Mouse (Mus musculus) neural tube, embryonic 11.5 days (tissue): ENCODE results near the gene Serpina3b. TPM values are rescaled to one million over a fixed set of nuclear protein-coding genes. Genes with fewer than 3 reads are reported as not detected.

Experiments
- ATAC-seq: fragments of 200-750 bp; cut with Nextera tagmentation; 2 replicates; pipeline ENCODE4 v1.8.0; 2017; ENCODE audit warnings: moderate number of reproducible peaks, mild to moderate bottlenecking, moderate TSS enrichment, moderate library complexity; ENCODE audit not compliant: insufficient read depth, low FRiP score, low TSS enrichment
- DNase-seq: peaks from one replicate; pipeline ENCODE4 v3.0.0-alpha.2; 2015; ENCODE audit warnings: low spot score
- H3K27ac ChIP-seq: fragments of 300-500 bp; sonication (generic); 2 replicates; pipeline ENCODE4 v1.5.1; 2014; ENCODE audit warnings: low read depth, mild to moderate bottlenecking, low read length
- H3K27me3 ChIP-seq: fragments of 300-500 bp; sonication (generic); 2 replicates; pipeline ENCODE4 v1.6.1; 2014; ENCODE audit warnings: mild to moderate bottlenecking, low read length, mixed read lengths; ENCODE audit not compliant: control insufficient read depth, insufficient read depth
- H3K36me3 ChIP-seq: fragments of 300-500 bp; sonication (generic); 2 replicates; pipeline ENCODE4 v1.6.1; 2014; ENCODE audit warnings: mild to moderate bottlenecking, low read length, moderate library complexity, mixed read lengths; ENCODE audit not compliant: control insufficient read depth, insufficient read depth
- H3K4me1 ChIP-seq: fragments of 300-500 bp; sonication (generic); 2 replicates; pipeline ENCODE4 v1.6.1; 2014; ENCODE audit warnings: low read length, mixed read lengths; ENCODE audit not compliant: control insufficient read depth, insufficient read depth
- H3K4me2 ChIP-seq: fragments of 300-500 bp; sonication (generic); 2 replicates; pipeline ENCODE4 v1.6.1; 2014; ENCODE audit warnings: low read depth, mild to moderate bottlenecking, moderate library complexity
- H3K4me3 ChIP-seq: fragments of 300-500 bp; sonication (generic); 2 replicates; pipeline ENCODE4 v1.5.1; 2014; ENCODE audit warnings: low read depth, low read length
- H3K9ac ChIP-seq: fragments of 300-500 bp; sonication (generic); 2 replicates; pipeline ENCODE4 v1.6.1; 2014; ENCODE audit warnings: mild to moderate bottlenecking, low read length
- H3K9me3 ChIP-seq: fragments of 300-500 bp; sonication (generic); 2 replicates; pipeline ENCODE4 v1.6.1; 2016; ENCODE audit warnings: low read length; ENCODE audit not compliant: control insufficient read depth
- WGBS: fragments of 180-500 bp; shearing (Covaris S2); extraction: QIAGEN DNeasy Blood & Tissue Kit; methylation state at CpG from one replicate; pipeline ENCODE4 v1.1.7; 2014; 5-methylcytosine and 5-hydroxymethylcytosine counted together
- polyA plus RNA-seq: library from polyadenylated mRNA; unstranded; fragments of >200 nt; fragmentation: Nextera tagmentation; extraction: Ambion mirVana; gene quantifications from 2 replicates; pipeline ENCODE4 v1.2.1, GENCODE M21; 2014

Serpina3b gene
- polyA plus RNA-seq, 1 experiment from 2014 or later, result not detected

DNA sequence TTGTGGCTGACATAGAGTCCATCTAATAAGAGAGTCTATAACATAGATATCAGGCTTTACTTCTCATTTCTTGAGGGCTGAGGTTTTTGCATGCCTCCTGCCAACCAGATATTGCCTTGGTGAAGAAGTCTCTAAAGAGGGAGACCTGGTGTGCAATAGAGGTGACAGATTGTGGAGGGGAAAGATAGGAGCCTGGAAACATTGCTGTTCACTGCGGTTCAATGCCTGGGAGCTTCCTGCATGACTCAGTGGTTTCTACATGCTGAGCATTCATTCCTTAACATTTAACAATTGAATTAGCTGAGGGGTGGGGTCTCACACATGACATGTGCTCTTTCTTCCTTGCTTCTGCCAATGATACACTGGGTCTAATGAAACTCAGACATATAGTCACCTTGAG is 4.7 kb upstream of the Serpina3b start:
- Histone ChIP-seq H3K4me2 (no peak overlapping the region), H3K4me3 (no peak overlapping the region), H3K27me3 (no peaks in the 10 kb centered on the region), H3K9ac (no peak overlapping the region), H3K27ac (no peak overlapping the region), H3K36me3 (no peaks in the 10 kb centered on the region), H3K4me1 (no peaks in the 10 kb centered on the region), H3K9me3 (no peaks in the 10 kb centered on the region)
- WGBS, result 91% methylated on average over 1 of the region's 1 CpGs
- ATAC-seq (no peak), DNase-seq (no peak)

GRCm38 (mm10) chr12:104123996-104124395 is 3.8 kb upstream of the Serpina3b start:
- Histone ChIP-seq H3K4me1 (no peaks in the 10 kb centered on the region), H3K9me3 (no peaks in the 10 kb centered on the region), H3K36me3 (no peaks in the 10 kb centered on the region), H3K4me2 (no peak overlapping the region), H3K4me3 (no peak overlapping the region), H3K27ac (no peak overlapping the region), H3K27me3 (no peaks in the 10 kb centered on the region), H3K9ac (no peak overlapping the region)
- WGBS, result 85% methylated on average over 2 of the region's 2 CpGs
- no peak for ATAC-seq
- DNase-seq, result no peak

DNA sequence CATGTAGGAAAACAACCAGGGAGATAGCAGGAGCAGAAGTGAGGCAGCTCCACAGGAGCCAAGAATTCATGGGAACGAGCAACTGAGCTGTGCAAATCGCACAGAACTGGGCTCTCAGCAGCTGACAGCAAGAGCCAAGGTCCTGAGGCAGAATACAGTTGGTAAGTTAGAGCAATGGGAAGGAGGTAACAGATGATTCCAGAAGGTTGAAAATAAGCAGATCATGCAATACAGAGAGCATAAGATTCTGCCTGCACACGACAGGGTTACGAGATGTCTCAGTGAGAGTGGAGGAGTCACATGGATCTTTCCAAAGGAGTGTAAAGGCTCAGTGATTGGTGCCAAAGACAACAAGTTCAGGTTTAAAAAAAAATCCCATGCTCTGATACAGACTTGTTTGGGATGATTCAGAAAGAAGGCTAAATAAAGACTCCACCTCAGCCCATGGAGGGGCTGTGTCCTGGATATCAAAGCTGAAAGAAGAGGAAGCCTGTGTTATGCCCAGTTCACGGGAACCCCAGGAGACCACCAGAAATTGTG is 2.7 kb upstream of the Serpina3b start:
- 81% methylated on average over 5 of the region's 5 CpGs for WGBS

DNA sequence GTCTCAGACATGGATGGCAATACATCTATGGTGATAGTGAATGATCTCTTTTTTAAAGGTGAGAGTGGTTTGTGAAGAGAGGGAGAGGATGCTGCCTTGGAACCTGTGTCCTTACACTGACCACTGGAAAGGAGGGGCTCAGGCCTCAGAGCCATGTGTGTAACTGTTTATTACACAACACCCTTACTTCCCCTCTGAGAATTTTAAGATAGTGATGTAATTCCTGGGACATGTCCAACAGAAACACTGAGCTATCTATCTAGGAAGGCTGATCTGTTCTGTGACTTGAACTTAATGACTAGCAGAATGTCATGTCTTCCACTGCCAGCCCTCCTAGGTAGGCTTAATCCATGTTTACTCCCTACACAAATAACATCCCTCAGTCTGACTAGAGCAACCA is 3.2 kb downstream of the Serpina3b start:
- Histone ChIP-seq H3K4me3 (no peak overlapping the region), H3K36me3 (no peaks in the 10 kb centered on the region), H3K4me2 (no peak overlapping the region), H3K4me1 (no peaks in the 10 kb centered on the region), H3K9ac (no peak overlapping the region), H3K9me3 (no peaks in the 10 kb centered on the region), H3K27ac (no peak overlapping the region), H3K27me3 (no peaks in the 10 kb centered on the region)
- no peak for DNase-seq
- ATAC-seq, result no peak

More for the DNA sequence above, 2.7 kb upstream of the Serpina3b start:
- no peak overlapping the region for H3K9ac ChIP-seq
- no peaks in the 10 kb centered on the region for H3K9me3 ChIP-seq
- ATAC-seq, result no peak
- no peaks in the 10 kb centered on the region for H3K36me3 ChIP-seq
- no peaks in the 10 kb centered on the region for H3K4me1 ChIP-seq
- H3K4me2 ChIP-seq, result no peak overlapping the region
- no peak overlapping the region for H3K27ac ChIP-seq
- H3K27me3 ChIP-seq, result no peaks in the 10 kb centered on the region
- DNase-seq, result no peak
- H3K4me3 ChIP-seq, result no peak overlapping the region

- Histone ChIP-seq H3K4me1 (no peaks in the 10 kb centered on the region), H3K36me3 (no peaks in the 10 kb centered on the region), H3K27ac (no peak overlapping the region), H3K4me3 (no peak overlapping the region), H3K9ac (no peak overlapping the region), H3K27me3 (no peaks in the 10 kb centered on the region), H3K4me2 (no peak overlapping the region), H3K9me3 (no peaks in the 10 kb centered on the region)
- DNase-seq (no peak), ATAC-seq (no peak)
- WGBS, result 82% methylated on average over 2 of the region's 2 CpGs
Measured at GRCm38 (mm10) chr12:104138216-104138615, 10.4 kb downstream of the Serpina3b start.

DNA sequence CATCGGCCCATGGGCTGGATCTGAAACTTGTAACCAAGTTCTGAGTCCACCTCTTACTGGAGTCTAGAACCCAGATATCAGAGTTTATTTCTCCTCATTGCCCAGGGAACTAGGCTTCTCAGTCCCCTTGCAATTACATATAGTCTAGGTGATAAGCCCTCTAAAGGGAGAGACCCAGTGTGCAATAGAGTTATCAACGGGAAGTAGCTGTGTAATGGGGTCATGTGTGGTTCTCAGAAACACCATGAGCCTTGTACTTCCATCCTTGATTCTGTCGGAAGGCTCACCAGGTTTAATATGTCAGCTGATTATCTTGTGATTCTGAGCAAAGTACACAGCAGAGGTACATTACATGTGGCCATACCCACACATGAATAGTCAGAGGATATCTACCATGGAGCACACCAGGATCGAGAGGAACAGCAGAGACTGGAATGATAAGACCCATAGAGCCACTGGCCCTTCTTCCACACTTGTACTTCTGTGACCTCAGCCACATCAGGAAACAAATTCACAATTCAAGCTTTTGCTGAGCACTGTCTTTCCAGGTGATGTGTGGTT is 12.8 kb downstream of the Serpina3b start:
- no peaks in the 10 kb centered on the region for H3K4me1 ChIP-seq
- no peak overlapping the region for H3K9ac ChIP-seq
- H3K4me2 ChIP-seq, result no peak overlapping the region
- H3K27me3 ChIP-seq, result no peaks in the 10 kb centered on the region
- WGBS, result 91% methylated on average over 4 of the region's 4 CpGs
- no peak overlapping the region for H3K4me3 ChIP-seq
- no peaks in the 10 kb centered on the region for H3K36me3 ChIP-seq
- no peaks in the 10 kb centered on the region for H3K9me3 ChIP-seq
- ATAC-seq (no peak), DNase-seq (no peak)
- no peak overlapping the region for H3K27ac ChIP-seq

DNA sequence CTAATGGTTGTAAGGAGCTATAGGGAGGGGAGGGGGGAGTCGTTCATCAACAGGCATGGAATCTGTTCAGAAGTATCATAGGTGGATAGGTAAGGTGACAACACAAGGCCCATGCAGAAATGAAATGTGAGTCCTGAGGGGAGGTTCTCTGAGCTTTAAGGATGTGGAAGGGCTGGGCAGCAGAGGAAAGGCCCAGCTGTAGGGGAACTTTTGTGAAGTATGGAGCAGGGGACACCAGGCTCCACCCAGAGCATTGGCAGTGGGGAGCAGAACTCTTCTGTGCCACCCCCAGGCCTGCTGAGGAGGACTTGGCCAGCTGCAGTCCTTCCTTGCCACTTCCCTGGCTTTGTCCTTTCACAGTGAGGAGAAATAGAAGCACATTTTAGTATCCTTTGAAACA is 13.7 kb downstream of the Serpina3b start:
- H3K4me1 ChIP-seq, result no peaks in the 10 kb centered on the region
- H3K4me3 ChIP-seq, result no peak overlapping the region
- ATAC-seq, result no peak
- DNase-seq, result no peak
- no peak overlapping the region for H3K9ac ChIP-seq
- 93% methylated on average over 1 of the region's 1 CpGs for WGBS
- H3K9me3 ChIP-seq, result no peaks in the 10 kb centered on the region
- no peak overlapping the region for H3K27ac ChIP-seq
- no peaks in the 10 kb centered on the region for H3K27me3 ChIP-seq
- no peaks in the 10 kb centered on the region for H3K36me3 ChIP-seq
- no peak overlapping the region for H3K4me2 ChIP-seq

DNA sequence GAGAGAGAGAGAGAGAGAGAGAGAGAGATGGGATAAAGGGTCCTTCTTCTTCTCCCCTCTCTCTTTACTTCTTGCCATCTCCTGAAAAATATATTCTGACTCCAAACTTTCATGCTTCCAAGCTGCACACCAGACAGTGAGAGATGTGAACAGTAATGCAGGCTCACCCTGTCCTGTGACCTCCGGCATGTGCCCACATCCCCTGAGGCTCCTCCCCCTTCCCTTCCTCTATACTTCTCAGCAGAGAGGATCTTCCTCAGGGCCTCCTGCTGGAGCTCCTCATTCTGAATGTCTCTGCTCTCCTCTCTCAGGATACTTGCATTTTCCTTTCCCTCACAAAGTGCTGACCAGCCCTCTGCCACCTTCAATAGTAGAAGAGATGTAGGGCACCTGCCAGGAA is 14.6 kb downstream of the Serpina3b start:
- H3K4me1 ChIP-seq, result no peaks in the 10 kb centered on the region
- 53% methylated on average over 1 of the region's 1 CpGs for WGBS
- H3K27me3 ChIP-seq, result no peaks in the 10 kb centered on the region
- H3K9ac ChIP-seq, result no peak overlapping the region
- no peak for DNase-seq
- no peaks in the 10 kb centered on the region for H3K36me3 ChIP-seq
- H3K4me3 ChIP-seq, result no peak overlapping the region
- no peak for ATAC-seq
- no peak overlapping the region for H3K27ac ChIP-seq
- no peaks in the 10 kb centered on the region for H3K9me3 ChIP-seq
- no peak overlapping the region for H3K4me2 ChIP-seq

GRCm38 (mm10) chr12:104143286-104143685 is 15.5 kb downstream of the Serpina3b start:
- DNase-seq, result no peak
- WGBS, result 89% methylated on average over 1 of the region's 1 CpGs

More at GRCm38 (mm10) chr12:104143286-104143685, 15.5 kb downstream of the Serpina3b start:
- Histone ChIP-seq H3K4me2 (no peak overlapping the region), H3K4me3 (no peak overlapping the region), H3K4me1 (no peaks in the 10 kb centered on the region), H3K9ac (no peak overlapping the region), H3K27me3 (no peaks in the 10 kb centered on the region), H3K9me3 (no peaks in the 10 kb centered on the region), H3K36me3 (no peaks in the 10 kb centered on the region), H3K27ac (no peak overlapping the region)
- no peak for ATAC-seq
